Mouse (Mus musculus): ENCODE data around the gene Oxct1. TPM values are rescaled to one million over a fixed set of nuclear protein-coding genes. Genes with fewer than 3 reads are reported as not detected.

Gene Oxct1
- polyA plus RNA-seq, 1 experiment from 2014 or later, result 212 TPM

- Histone ChIP-seq H3K4me2 (ENCODE audit: low read depth, low read length) (no peak overlapping the region), H3K4me1 (ENCODE audit: control insufficient read depth, insufficient read depth, low read length) (no peaks in the 10 kb centered on the region), H3K36me3 (ENCODE audit: control insufficient read depth, insufficient read depth, low read length) (no peaks in the 10 kb centered on the region), H3K27ac (ENCODE audit: low read length) (no peak overlapping the region), H3K27me3 (replicated peaks; ENCODE audit: control insufficient read depth, insufficient read depth, low read length) (no peaks in the 10 kb centered on the region), H3K4me3 (ENCODE audit: low read length) (no peak overlapping the region), H3K9ac (ENCODE audit: low read depth, low read length) (no peak overlapping the region), H3K9me3 (ENCODE audit: control insufficient read depth, low read length) (no peaks in the 10 kb centered on the region)
- 81% methylated on average over 3 of the region's 3 CpGs for WGBS
- no peak for ATAC-seq
Measured at GRCm38 (mm10) chr15:4090601-4091000, 64.4 kb downstream of the Oxct1 start.

- no peaks in the 10 kb centered on the region for H3K27me3 ChIP-seq (replicated peaks; ENCODE audit: control insufficient read depth, insufficient read depth, low read length)
- H3K9me3 ChIP-seq (ENCODE audit: control insufficient read depth, low read length), result no peaks in the 10 kb centered on the region
- WGBS, result 92% methylated on average over 2 of the region's 2 CpGs
- no peaks in the 10 kb centered on the region for H3K4me1 ChIP-seq (ENCODE audit: control insufficient read depth, insufficient read depth, low read length)
- H3K4me3 ChIP-seq (ENCODE audit: low read length), result no peak overlapping the region
- no peak for ATAC-seq
- no peak overlapping the region for H3K9ac ChIP-seq (ENCODE audit: low read depth, low read length)
- H3K36me3 ChIP-seq (ENCODE audit: control insufficient read depth, insufficient read depth, low read length), result no peaks in the 10 kb centered on the region; the same call in 1 of the 2 replicates
- no peak overlapping the region for H3K27ac ChIP-seq (ENCODE audit: low read length)
- no peak overlapping the region for H3K4me2 ChIP-seq (ENCODE audit: low read depth, low read length)
Measured at GRCm38 (mm10) chr15:4092586-4092985, 66.4 kb downstream of the Oxct1 start.

GRCm38 (mm10) chr15:4100341-4100921 lies 74.2 kb downstream of the Oxct1 start:
- H3K36me3 ChIP-seq (ENCODE audit: control insufficient read depth, insufficient read depth, low read length), result peaks cover 2% of the 10 kb centered on the region
- no peak overlapping the region for H3K4me2 ChIP-seq (ENCODE audit: low read depth, low read length)
- no peak overlapping the region for H3K9ac ChIP-seq (ENCODE audit: low read depth, low read length)
- ATAC-seq, result no peak
- H3K4me1 ChIP-seq (ENCODE audit: control insufficient read depth, insufficient read depth, low read length), result peaks cover 5% of the 10 kb centered on the region; the same call in 1 of the 2 replicates
- no peaks in the 10 kb centered on the region for H3K27me3 ChIP-seq (replicated peaks; ENCODE audit: control insufficient read depth, insufficient read depth, low read length)
- H3K4me3 ChIP-seq (ENCODE audit: low read length), result no peak overlapping the region
- 92% methylated on average over 10 of the region's 10 CpGs for WGBS
- no peaks in the 10 kb centered on the region for H3K9me3 ChIP-seq (ENCODE audit: control insufficient read depth, low read length)
- no peak overlapping the region for H3K27ac ChIP-seq (ENCODE audit: low read length)

- Histone ChIP-seq H3K36me3 (ENCODE audit: control insufficient read depth, insufficient read depth, low read length) (peaks cover 2% of the 10 kb centered on the region), H3K4me3 (ENCODE audit: low read length) (no peak overlapping the region), H3K27ac (ENCODE audit: low read length) (no peak overlapping the region), H3K4me1 (ENCODE audit: control insufficient read depth, insufficient read depth, low read length) (peaks cover 5% of the 10 kb centered on the region; the same call in 1 of the 2 replicates), H3K9ac (ENCODE audit: low read depth, low read length) (no peak overlapping the region), H3K9me3 (ENCODE audit: control insufficient read depth, low read length) (no peaks in the 10 kb centered on the region), H3K27me3 (replicated peaks; ENCODE audit: control insufficient read depth, insufficient read depth, low read length) (no peaks in the 10 kb centered on the region), H3K4me2 (ENCODE audit: low read depth, low read length) (no peak overlapping the region)
- 74% methylated on average over 10 of the region's 10 CpGs for WGBS
- ATAC-seq, result no peak
Measured at GRCm38 (mm10) chr15:4101025-4101424, 74.8 kb downstream of the Oxct1 start.

- Histone ChIP-seq H3K36me3 (ENCODE audit: control insufficient read depth, insufficient read depth, low read length) (peaks cover 2% of the 10 kb centered on the region; the same call in 1 of the 2 replicates), H3K9me3 (ENCODE audit: control insufficient read depth, low read length) (no peaks in the 10 kb centered on the region), H3K4me2 (ENCODE audit: low read depth, low read length) (no peak overlapping the region), H3K9ac (ENCODE audit: low read depth, low read length) (no peak overlapping the region), H3K27me3 (replicated peaks; ENCODE audit: control insufficient read depth, insufficient read depth, low read length) (no peaks in the 10 kb centered on the region), H3K27ac (ENCODE audit: low read length) (no peak overlapping the region), H3K4me1 (ENCODE audit: control insufficient read depth, insufficient read depth, low read length) (peaks cover 5% of the 10 kb centered on the region; the same call in 1 of the 2 replicates), H3K4me3 (ENCODE audit: low read length) (no peak overlapping the region)
- WGBS, result 56% methylated on average over 12 of the region's 12 CpGs
- ATAC-seq, result no peak
Measured at GRCm38 (mm10) chr15:4104319-4104718, 78.1 kb downstream of the Oxct1 start.

GRCm38 (mm10) chr15:4105498-4105897 lies 79.3 kb downstream of the Oxct1 start:
- H3K4me1 ChIP-seq (ENCODE audit: control insufficient read depth, insufficient read depth, low read length), result peaks cover 5% of the 10 kb centered on the region; the same call in 1 of the 2 replicates
- no peak for ATAC-seq
- peaks cover 2% of the 10 kb centered on the region; the same call in 1 of the 2 replicates for H3K36me3 ChIP-seq (ENCODE audit: control insufficient read depth, insufficient read depth, low read length)
- H3K27ac ChIP-seq (ENCODE audit: low read length), result no peak overlapping the region
- H3K9ac ChIP-seq (ENCODE audit: low read depth, low read length), result no peak overlapping the region
- no peak overlapping the region for H3K4me2 ChIP-seq (ENCODE audit: low read depth, low read length)
- 61% methylated on average over 4 of the region's 4 CpGs for WGBS
- H3K27me3 ChIP-seq (replicated peaks; ENCODE audit: control insufficient read depth, insufficient read depth, low read length), result no peaks in the 10 kb centered on the region
- no peak overlapping the region for H3K4me3 ChIP-seq (ENCODE audit: low read length)
- no peaks in the 10 kb centered on the region for H3K9me3 ChIP-seq (ENCODE audit: control insufficient read depth, low read length)

- 94% methylated on average over 6 of the region's 6 CpGs for WGBS
- Histone ChIP-seq H3K27ac (ENCODE audit: low read length) (no peak overlapping the region), H3K9me3 (ENCODE audit: control insufficient read depth, low read length) (no peaks in the 10 kb centered on the region), H3K4me2 (ENCODE audit: low read depth, low read length) (no peak overlapping the region), H3K4me3 (ENCODE audit: low read length) (no peak overlapping the region), H3K9ac (ENCODE audit: low read depth, low read length) (no peak overlapping the region), H3K27me3 (replicated peaks; ENCODE audit: control insufficient read depth, insufficient read depth, low read length) (no peaks in the 10 kb centered on the region), H3K4me1 (ENCODE audit: control insufficient read depth, insufficient read depth, low read length) (no peaks in the 10 kb centered on the region), H3K36me3 (ENCODE audit: control insufficient read depth, insufficient read depth, low read length) (no peaks in the 10 kb centered on the region)
- no peak for ATAC-seq
Measured at GRCm38 (mm10) chr15:4119962-4120361, 93.8 kb downstream of the Oxct1 start.

GRCm38 (mm10) chr15:4124648-4125047 lies 98.5 kb downstream of the Oxct1 start:
- no peak overlapping the region for H3K4me2 ChIP-seq (ENCODE audit: low read depth, low read length)
- H3K9ac ChIP-seq (ENCODE audit: low read depth, low read length), result no peak overlapping the region
- H3K27ac ChIP-seq (ENCODE audit: low read length), result no peak overlapping the region
- no peaks in the 10 kb centered on the region for H3K9me3 ChIP-seq (ENCODE audit: control insufficient read depth, low read length)
- no peak for ATAC-seq
- WGBS, result 67% methylated on average over 3 of the region's 3 CpGs
- no peak overlapping the region for H3K4me3 ChIP-seq (ENCODE audit: low read length)
- H3K36me3 ChIP-seq (ENCODE audit: control insufficient read depth, insufficient read depth, low read length), result peaks cover 5% of the 10 kb centered on the region; the same call in 1 of the 2 replicates
- no peaks in the 10 kb centered on the region for H3K4me1 ChIP-seq (ENCODE audit: control insufficient read depth, insufficient read depth, low read length)
- no peaks in the 10 kb centered on the region for H3K27me3 ChIP-seq (replicated peaks; ENCODE audit: control insufficient read depth, insufficient read depth, low read length)

- no peak for ATAC-seq
- no peak overlapping the region for H3K4me3 ChIP-seq (ENCODE audit: low read length)
- H3K27ac ChIP-seq (ENCODE audit: low read length), result no peak overlapping the region
- no peak overlapping the region for H3K9ac ChIP-seq (ENCODE audit: low read depth, low read length)
- H3K4me1 ChIP-seq (ENCODE audit: control insufficient read depth, insufficient read depth, low read length), result no peaks in the 10 kb centered on the region
- no peaks in the 10 kb centered on the region for H3K9me3 ChIP-seq (ENCODE audit: control insufficient read depth, low read length)
- no peaks in the 10 kb centered on the region for H3K36me3 ChIP-seq (ENCODE audit: control insufficient read depth, insufficient read depth, low read length)
- no peak overlapping the region for H3K4me2 ChIP-seq (ENCODE audit: low read depth, low read length)
- H3K27me3 ChIP-seq (replicated peaks; ENCODE audit: control insufficient read depth, insufficient read depth, low read length), result no peaks in the 10 kb centered on the region
- WGBS, result 42% methylated on average over 1 of the region's 1 CpGs
Measured at GRCm38 (mm10) chr15:4138524-4138923, 112.3 kb downstream of the Oxct1 start.

GRCm38 (mm10) chr15:4139516-4139915 lies 113.3 kb downstream of the Oxct1 start:
- H3K36me3 ChIP-seq (ENCODE audit: control insufficient read depth, insufficient read depth, low read length), result no peaks in the 10 kb centered on the region
- H3K4me1 ChIP-seq (ENCODE audit: control insufficient read depth, insufficient read depth, low read length), result no peaks in the 10 kb centered on the region
- H3K9me3 ChIP-seq (ENCODE audit: control insufficient read depth, low read length), result no peaks in the 10 kb centered on the region
- H3K4me3 ChIP-seq (ENCODE audit: low read length), result no peak overlapping the region
- H3K4me2 ChIP-seq (ENCODE audit: low read depth, low read length), result no peak overlapping the region
- ATAC-seq, result no peak
- H3K27me3 ChIP-seq (replicated peaks; ENCODE audit: control insufficient read depth, insufficient read depth, low read length), result no peaks in the 10 kb centered on the region
- no peak overlapping the region for H3K27ac ChIP-seq (ENCODE audit: low read length)
- H3K9ac ChIP-seq (ENCODE audit: low read depth, low read length), result no peak overlapping the region
- WGBS, result 89% methylated on average over 12 of the region's 12 CpGs

Data from intestine, embryonic 16.5 days (tissue).